Mouse (Mus musculus) kidney, embryonic 14.5 days (tissue): Measurements from ENCODE around the gene Zfp687. TPM values are rescaled to one million over a fixed set of nuclear protein-coding genes. Genes with fewer than 3 reads are reported as not detected.
"Not testable (repeated sequence)": the region's sequence is repeated elsewhere in the genome, so short reads cannot be mapped to it uniquely, and the experiment has no call there.

Experiments used
- ATAC-seq: fragments of 200-750 bp; cut with Nextera tagmentation; 2 replicates; pipeline ENCODE4 v1.8.0; 2017; ENCODE audit warnings: moderate number of reproducible peaks, mild to moderate bottlenecking, moderate TSS enrichment, moderate library complexity; ENCODE audit not compliant: low FRiP score, low TSS enrichment
- H3K27ac ChIP-seq: fragments of 300-500 bp; sonication (generic); 2 replicates; pipeline ENCODE4 v1.5.1; 2014; ENCODE audit warnings: low read depth, mild to moderate bottlenecking, low read length, moderate library complexity, mixed read lengths
- H3K27me3 ChIP-seq: fragments of 300-500 bp; sonication (generic); 2 replicates; pipeline ENCODE4 v1.6.1; 2014; ENCODE audit warnings: mild to moderate bottlenecking, low read length; ENCODE audit not compliant: control insufficient read depth, insufficient read depth
- H3K36me3 ChIP-seq: fragments of 300-500 bp; sonication (generic); 2 replicates; pipeline ENCODE4 v1.6.1; 2014; ENCODE audit warnings: low read length, mixed read lengths; ENCODE audit not compliant: control insufficient read depth, insufficient read depth
- H3K4me1 ChIP-seq: fragments of 300-500 bp; sonication (generic); 2 replicates; pipeline ENCODE4 v1.6.1; 2014; ENCODE audit warnings: low read length, mixed read lengths; ENCODE audit not compliant: control insufficient read depth, insufficient read depth
- H3K4me2 ChIP-seq: fragments of 300-500 bp; sonication (generic); replicated peaks from 2 replicates; pipeline ENCODE4 v1.6.1; 2014; ENCODE audit warnings: low read depth, mild to moderate bottlenecking, low read length
- H3K4me3 ChIP-seq: fragments of 300-500 bp; sonication (generic); 2 replicates; pipeline ENCODE4 v1.5.1; 2014; ENCODE audit warnings: mild to moderate bottlenecking, low read length
- H3K9ac ChIP-seq: fragments of 300-500 bp; sonication (generic); 2 replicates; pipeline ENCODE4 v1.6.1; 2014; ENCODE audit warnings: low read depth, mild to moderate bottlenecking, low read length, moderate library complexity
- H3K9me3 ChIP-seq: fragments of 300-500 bp; sonication (generic); 2 replicates; pipeline ENCODE4 v1.6.1; 2016; ENCODE audit warnings: low read length; ENCODE audit not compliant: control insufficient read depth
- WGBS: fragments of 180-500 bp; shearing (Covaris S2); extraction: QIAGEN DNeasy Blood & Tissue Kit; methylation state at CpG from one replicate; pipeline ENCODE4 v1.1.7; 2014; 5-methylcytosine and 5-hydroxymethylcytosine counted together
- polyA plus RNA-seq: library from polyadenylated mRNA; unstranded; fragments of >200 nt; fragmentation: Nextera tagmentation; extraction: Ambion mirVana; gene quantifications from 2 replicates; pipeline ENCODE4 v1.2.1, GENCODE M21; 2014

The Zfp687 gene
- polyA plus RNA-seq, 1 experiment from 2014 or later, result 38.1 TPM

- Histone ChIP-seq H3K4me2 (no peak overlapping the region), H3K9me3 (no peaks in the 10 kb centered on the region), H3K27me3 (no peaks in the 10 kb centered on the region), H3K9ac (no peak overlapping the region), H3K27ac (no peak overlapping the region), H3K4me1 (no peaks in the 10 kb centered on the region), H3K36me3 (no peaks in the 10 kb centered on the region), H3K4me3 (no peak overlapping the region)
- 58% methylated on average over 5 of the region's 5 CpGs for WGBS
- ATAC-seq, result no peak
Observed at GRCm38 (mm10) chr3:95025202-95025601, 10.0 kb upstream of the Zfp687 start.

- ATAC-seq, result no peak
- no peak overlapping the region for H3K4me2 ChIP-seq
- H3K9me3 ChIP-seq, result no peaks in the 10 kb centered on the region
- H3K9ac ChIP-seq, result no peak overlapping the region
- H3K27me3 ChIP-seq, result no peaks in the 10 kb centered on the region
- no peaks in the 10 kb centered on the region; the same call in 1 of the 2 replicates for H3K36me3 ChIP-seq
- H3K27ac ChIP-seq, result no peak overlapping the region
- no peaks in the 10 kb centered on the region for H3K4me1 ChIP-seq
- 33% methylated on average over 11 of the region's 11 CpGs for WGBS
- no peak overlapping the region for H3K4me3 ChIP-seq
Observed at GRCm38 (mm10) chr3:95024551-95024950, 9.3 kb upstream of the Zfp687 start.

- H3K4me3 ChIP-seq, H3K27me3 ChIP-seq, H3K4me2 ChIP-seq, H3K4me1 ChIP-seq, ATAC-seq, H3K9ac ChIP-seq, H3K9me3 ChIP-seq, H3K36me3 ChIP-seq, H3K27ac ChIP-seq: not testable (repeated sequence)
- WGBS, result 92% methylated on average over 5 of the region's 5 CpGs
Observed at GRCm38 (mm10) chr3:95020956-95021355, 5.7 kb upstream of the Zfp687 start.

- Histone ChIP-seq H3K4me2 (no peak overlapping the region), H3K4me1 (peaks cover 11% of the 10 kb centered on the region), H3K9ac (no peak overlapping the region), H3K9me3 (no peaks in the 10 kb centered on the region), H3K27me3 (no peaks in the 10 kb centered on the region), H3K27ac (no peak overlapping the region), H3K4me3 (no peak overlapping the region), H3K36me3 (no peaks in the 10 kb centered on the region; the same call in 1 of the 2 replicates)
- WGBS, result 83% methylated on average over 2 of the region's 2 CpGs
- no peak for ATAC-seq
Observed at GRCm38 (mm10) chr3:95018741-95019140, 3.5 kb upstream of the Zfp687 start.

- no peaks in the 10 kb centered on the region for H3K9me3 ChIP-seq
- no peak for ATAC-seq
- peak overlapping the region; percentile 80 for H3K9ac ChIP-seq
- H3K4me3 ChIP-seq, result peak overlapping the region; percentile 68
- H3K36me3 ChIP-seq, result peaks cover 9% of the 10 kb centered on the region
- H3K27ac ChIP-seq, result peak overlapping the region; percentile 99; the same call in 1 of the 2 replicates
- no peaks in the 10 kb centered on the region for H3K27me3 ChIP-seq
- H3K4me2 ChIP-seq, result peak overlapping the region; percentile 86
- H3K4me1 ChIP-seq, result peaks cover 18% of the 10 kb centered on the region
- WGBS, result 4% methylated on average over 21 of the region's 21 CpGs
Observed at GRCm38 (mm10) chr3:95016532-95017056, 1.3 kb upstream of the Zfp687 start.

GRCm38 (mm10) chr3:95015891-95016531, 763 bp upstream of the Zfp687 start:
- ATAC-seq, result peak; percentile 74
- Histone ChIP-seq H3K27ac (peak overlapping the region; percentile 99), H3K9ac (peak overlapping the region; percentile 80), H3K9me3 (no peaks in the 10 kb centered on the region), H3K4me1 (peaks cover 18% of the 10 kb centered on the region), H3K4me3 (peak overlapping the region; percentile 68), H3K4me2 (peak overlapping the region; percentile 86), H3K36me3 (peaks cover 15% of the 10 kb centered on the region), H3K27me3 (no peaks in the 10 kb centered on the region)
- WGBS, result 1% methylated on average over 40 of the region's 40 CpGs

GRCm38 (mm10) chr3:95014428-95015151, 658 bp downstream of the Zfp687 start:
- no peaks in the 10 kb centered on the region for H3K9me3 ChIP-seq
- H3K27me3 ChIP-seq, result no peaks in the 10 kb centered on the region
- peak overlapping the region; percentile 92 for H3K4me2 ChIP-seq
- H3K36me3 ChIP-seq, result peaks cover 29% of the 10 kb centered on the region
- peak overlapping the region; percentile 82 for H3K9ac ChIP-seq
- H3K4me1 ChIP-seq, result peaks cover 18% of the 10 kb centered on the region
- peak; percentile 7 for ATAC-seq
- WGBS, result under 1% methylated on average over 43 of the region's 44 CpGs
- H3K27ac ChIP-seq, result peak overlapping the region; percentile 99
- H3K4me3 ChIP-seq, result peak overlapping the region; percentile 68

- Histone ChIP-seq H3K9me3 (no peaks in the 10 kb centered on the region), H3K36me3 (peaks cover 36% of the 10 kb centered on the region), H3K27me3 (no peaks in the 10 kb centered on the region), H3K27ac (peak overlapping the region; percentile 33; the same call in 1 of the 2 replicates), H3K4me2 (peak overlapping the region; percentile 92), H3K9ac (peak overlapping the region; percentile 82), H3K4me3 (peak overlapping the region; percentile 68), H3K4me1 (peaks cover 18% of the 10 kb centered on the region)
- no peak for ATAC-seq
- WGBS, result 14% methylated on average over 13 of the region's 13 CpGs
Observed at GRCm38 (mm10) chr3:95013699-95014427, 1.4 kb downstream of the Zfp687 start.
